In genomic region chr15:31365041-31365719, GRCm38 (mm10) we compare ENCODE assay signal across 8 mouse cellular contexts. TPM values are rescaled to one million over a fixed set of nuclear protein-coding genes. Genes with fewer than 3 reads are reported as not detected.
DNase-seq lines count a peak whose midpoint lies in the region; ATAC-seq and TF ChIP-seq lines count a peak whose summit lies in the region.

No protein-coding gene starts in this region.

- H3K27me3 ChIP-seq in forebrain, embryonic 15.5 days, result peaks cover 45% of the 10 kb centered on the region
- peaks cover 59% of the 10 kb centered on the region for H3K27me3 ChIP-seq in liver, embryonic 13.5 days

- no peaks in the 10 kb centered on the region for H3K9me3 ChIP-seq in forebrain, embryonic 15.5 days
- H3K9me3 ChIP-seq in liver, embryonic 13.5 days (replicated peaks), result no peaks in the 10 kb centered on the region

- no peak overlapping the region for H3K9ac ChIP-seq in forebrain, embryonic 15.5 days (replicated peaks)
- H3K9ac ChIP-seq in liver, embryonic 13.5 days, result no peak overlapping the region

- DNase-seq in gastrocnemius, adult 2 months, result peak; percentile 15
- DNase-seq in gastrocnemius, postnatal 10 days, result no peak
- peak; percentile 47 for DNase-seq in A20 (ENCODE audit: low read depth, low spot score)
- no peak for DNase-seq in liver, embryonic 13.5 days
- no peak for DNase-seq in urinary bladder, adult 2 months (ENCODE audit: low spot score)
- no peak for DNase-seq in Muller cell, postnatal 12 days (ENCODE audit: inconsistent ontology term)
- no peak for DNase-seq in frontal cortex, postnatal 10 days (ENCODE audit: low spot score in 2 of 2)

- peak overlapping the region; percentile 89 for H3K27ac ChIP-seq in gastrocnemius, adult 2 months
- H3K27ac ChIP-seq in forebrain, embryonic 15.5 days (replicated peaks), result no peak overlapping the region
- H3K27ac ChIP-seq in liver, embryonic 13.5 days, result no peak overlapping the region

- no peaks in the 10 kb centered on the region for H3K36me3 ChIP-seq in forebrain, embryonic 15.5 days
- no peaks in the 10 kb centered on the region for H3K36me3 ChIP-seq in liver, embryonic 13.5 days

- no peak for TF ChIP-seq CTCF in gastrocnemius, adult 2 months (IDR thresholded peaks at IDR 0.05)

- 19% methylated on average over 11 of the region's 11 CpGs for WGBS in forebrain, embryonic 15.5 days
- WGBS in liver, embryonic 13.5 days (ENCODE audit: insufficient replicate concordance), result 27% methylated on average over 11 of the region's 11 CpGs

- peaks cover 28% of the 10 kb centered on the region for H3K4me1 ChIP-seq in forebrain, embryonic 15.5 days
- H3K4me1 ChIP-seq in liver, embryonic 13.5 days (replicated peaks), result peaks cover 16% of the 10 kb centered on the region

- peak overlapping the region; percentile 99 for H3K4me2 ChIP-seq in forebrain, embryonic 15.5 days (replicated peaks)
- peak overlapping the region; percentile 73 for H3K4me2 ChIP-seq in liver, embryonic 13.5 days

- intact Hi-C loops in gastrocnemius, adult 2 months (cut with DNase I), result loop anchor here (5.0 to 10.0 kb wide), 3 partner anchors 48 to 80 kb away; no protein-coding TSS in a partner anchor

- no peak for ATAC-seq in forebrain, embryonic 15.5 days (replicated peaks)
- ATAC-seq in liver, embryonic 13.5 days (ENCODE audit: low read depth), result no peak

- peak overlapping the region; percentile 92 for H3K4me3 ChIP-seq in gastrocnemius, adult 2 months
- H3K4me3 ChIP-seq in forebrain, embryonic 15.5 days, result peak overlapping the region; percentile 59
- H3K4me3 ChIP-seq in liver, embryonic 13.5 days (replicated peaks), result peak overlapping the region; percentile 56

RNA-seq across cellular contexts. Expression of gene Ankrd33b, which starts 2.3 kb away (rescaled TPM):
- total RNA-seq in gastrocnemius, adult 2 months (2021), result 10 to 100 TPM; 11.9 to 31.5 TPM
- total RNA-seq in gastrocnemius, postnatal 10 days (2021), result 1 to 10 TPM; 5.5 to 5.8 TPM
- polyA plus RNA-seq in forebrain, embryonic 15.5 days (2015; fragmentation: Nextera tagmentation; extraction: Ambion mirVana), result 0.43 and 0.60 TPM in 2 replicates
- polyA plus RNA-seq in liver, embryonic 13.5 days (2015; fragmentation: Nextera tagmentation; extraction: Ambion mirVana), result 0.28 and 0.32 TPM in 2 replicates
- 0.85 and 1.1 TPM in 2 replicates for polyA plus RNA-seq in urinary bladder, adult 2 months (2012; rRNA removed)

Comparison
In these comparisons a context has a peak if more than half of its experiments do, and no peak if none do; other contexts are left out.
1. DNase-seq: peak in gastrocnemius, adult 2 months (single experiment) and A20 (single experiment); none in gastrocnemius, postnatal 10 days (single experiment), liver, embryonic 13.5 days (single experiment), urinary bladder, adult 2 months (single experiment), Muller cell, postnatal 12 days (single experiment) and frontal cortex, postnatal 10 days (0 of 2).
2. Peak in every context shown above with its lines, with median percentiles within 50 percentile points of each other: H3K4me3 ChIP-seq.